ENCODE assay signal across 9 mouse cellular contexts in the genomic region with DNA sequence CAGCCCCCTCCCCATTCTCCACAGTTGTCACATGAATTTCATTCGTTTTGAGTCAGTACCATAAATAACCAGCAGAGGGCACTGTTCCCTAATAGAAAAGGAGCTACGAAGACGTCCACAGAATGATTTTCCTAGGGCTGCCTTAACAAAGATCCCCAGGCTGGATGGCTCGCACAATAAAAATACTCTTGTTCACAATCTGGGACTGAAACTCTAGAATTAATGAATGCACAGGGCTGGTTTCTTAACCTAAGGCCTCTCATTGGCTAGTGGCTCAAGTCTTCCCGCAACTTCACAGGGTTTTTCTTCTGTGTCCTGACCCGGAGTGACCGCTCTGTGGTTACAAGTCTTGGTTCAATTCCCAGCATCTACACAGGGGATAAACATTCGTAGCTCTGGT. TPM values are rescaled to one million over a fixed set of nuclear protein-coding genes. Genes with fewer than 3 reads are reported as not detected.
DNase-seq lines count a peak whose midpoint lies in the region; ATAC-seq lines count a peak whose summit lies in the region.
"Had no signal": no experiment of that assay in that cellular context is flagged by ENCODE, and none has a peak within 500 bp of the region (broad histone marks: within the 10 kb centered on the region; RNA-seq: fewer than 3 reads in every experiment).

No protein-coding gene starts in this region.

- no peak overlapping the region for H3K4me2 ChIP-seq in forebrain, embryonic 12.5 days
- H3K4me2 ChIP-seq in midbrain, embryonic 14.5 days (ENCODE audit: low read length), result no peak overlapping the region

- no peak overlapping the region for H3K27ac ChIP-seq in forebrain, embryonic 12.5 days
- H3K27ac ChIP-seq in midbrain, embryonic 14.5 days (replicated peaks; ENCODE audit: low read depth, low read length), result 0 out of 2 replicates have a peak overlapping the region, but pooled peaks have one; percentile 6

- H3K9me3 ChIP-seq in forebrain, embryonic 12.5 days, result no peaks in the 10 kb centered on the region
- H3K9me3 ChIP-seq in midbrain, embryonic 14.5 days (ENCODE audit: control insufficient read depth, low read length), result no peaks in the 10 kb centered on the region

- H3K4me1 ChIP-seq in forebrain, embryonic 12.5 days, result 0 out of 2 replicates have a peak, but pooled peaks cover 2% of the 10 kb centered on the region
- no peaks in the 10 kb centered on the region for H3K4me1 ChIP-seq in midbrain, embryonic 14.5 days (ENCODE audit: control insufficient read depth, insufficient read depth, low read length)

- DNase-seq in heart, adult 18-20 months, result peak; percentile 70 to 88
- DNase-seq in heart, postnatal 25 days (ENCODE audit: low spot score), result no peak
- peak; percentile 79 for DNase-seq in CD4-positive helper T cell, adult 2 months (ENCODE audit: low read depth, low spot score)
- DNase-seq in brain, adult 2 months (ENCODE audit: low read depth, low spot score), result peak; percentile 69
- DNase-seq in layer of hippocampus, adult 9-10 months (ENCODE audit: low spot score), result peak; percentile 77
- DNase-seq in midbrain, embryonic 14.5 days, result peak; percentile 95
- DNase-seq in thymus, postnatal 4 days, result peak; percentile 58

- peaks cover 24% of the 10 kb centered on the region for H3K27me3 ChIP-seq in forebrain, embryonic 12.5 days
- H3K27me3 ChIP-seq in midbrain, embryonic 14.5 days (ENCODE audit: control insufficient read depth, insufficient read depth, low read length), result peaks cover 9% of the 10 kb centered on the region; the same call in 1 of the 2 replicates

- no peaks in the 10 kb centered on the region for H3K36me3 ChIP-seq in forebrain, embryonic 12.5 days (replicated peaks)
- no peaks in the 10 kb centered on the region for H3K36me3 ChIP-seq in midbrain, embryonic 14.5 days (ENCODE audit: control insufficient read depth, insufficient read depth, low read length)

- no peak overlapping the region for H3K4me3 ChIP-seq in forebrain, embryonic 12.5 days (replicated peaks)
- H3K4me3 ChIP-seq in midbrain, embryonic 14.5 days (replicated peaks; ENCODE audit: low read depth, low read length), result no peak overlapping the region

- intact Hi-C loops in heart, postnatal 25 days (cut with DNase I), result loop anchor here (1.0 to 5.0 kb wide), 3 partner anchors 30 to 154 kb away; no protein-coding TSS in a partner anchor

- WGBS in forebrain, embryonic 12.5 days, result 38% methylated on average over 8 of the region's 8 CpGs
- 37% methylated on average over 8 of the region's 8 CpGs for WGBS in midbrain, embryonic 14.5 days

- ATAC-seq in forebrain, embryonic 12.5 days (ENCODE audit: low FRiP score), result 0 out of 2 replicates have a peak, but pooled peaks have one; percentile 14
- ATAC-seq in midbrain, embryonic 14.5 days (ENCODE audit: low FRiP score, low TSS enrichment), result peak; percentile 43; the same call in 1 of the 2 replicates

- no peak overlapping the region for H3K9ac ChIP-seq in forebrain, embryonic 12.5 days
- H3K9ac ChIP-seq in midbrain, embryonic 14.5 days (replicated peaks; ENCODE audit: low read length), result no peak overlapping the region

RNA-seq across cellular contexts. Expression of gene Ifnar2, which starts 14.0 kb away (rescaled TPM):
- total RNA-seq in heart, adult 18-20 months (2021), result 10 to 100 TPM; 29.3 to 37.3 TPM
- total RNA-seq in heart, postnatal 25 days (2021), result 10 to 100 TPM; 34.5 to 37.6 TPM
- polyA plus RNA-seq in forebrain, embryonic 12.5 days (2016; fragmentation: Nextera tagmentation; extraction: Ambion mirVana), result 29.2 and 29.9 TPM in 2 replicates
- 29.0 and 32.2 TPM in 2 replicates for polyA plus RNA-seq in midbrain, embryonic 14.5 days (2014; fragmentation: Nextera tagmentation; extraction: Ambion mirVana)

RNA-seq across cellular contexts. Expression of gene Gm21970, which starts 33.0 kb away (rescaled TPM):
- total RNA-seq in heart, adult 18-20 months (2021), result not detected
- total RNA-seq in heart, postnatal 25 days (2021), result not detected
- polyA plus RNA-seq in forebrain, embryonic 12.5 days (2016; fragmentation: Nextera tagmentation; extraction: Ambion mirVana), result not detected in 2 replicates
- not detected in 2 replicates for polyA plus RNA-seq in midbrain, embryonic 14.5 days (2014; fragmentation: Nextera tagmentation; extraction: Ambion mirVana)
- polyA plus RNA-seq: large intestine, adult 2 months had no signal

RNA-seq across cellular contexts. Expression of gene Il10rb, which starts 47.4 kb away (rescaled TPM):
- 100 to 1,000 TPM; 115 to 133 TPM for total RNA-seq in heart, adult 18-20 months (2021)
- total RNA-seq in heart, postnatal 25 days (2021), result 100 to 1,000 TPM in 1 of 2 experiments, 10 to 100 TPM in 1; 97.5 to 105 TPM
- 5.8 and 6.3 TPM in 2 replicates for polyA plus RNA-seq in forebrain, embryonic 12.5 days (2016; fragmentation: Nextera tagmentation; extraction: Ambion mirVana)
- polyA plus RNA-seq in midbrain, embryonic 14.5 days (2014; fragmentation: Nextera tagmentation; extraction: Ambion mirVana), result 5.4 and 9.3 TPM in 2 replicates
